Mouse (Mus musculus) layer of hippocampus, adult 2 months (tissue): Measurements from ENCODE around the gene Vars. TPM values are rescaled to one million over a fixed set of nuclear protein-coding genes. Genes with fewer than 3 reads are reported as not detected.
A peak's percentile ranks its signal among the peaks of the same experiment; 100 is the strongest.

Experiments
- DNase-seq, 2 experiments: peaks; one replicate each; pipeline ENCODE4 v3.0.0; 2022; ENCODE audit warnings: low spot score in 2 of 2
- H3K27ac ChIP-seq: fragments of 200-600 bp; 2 replicates; pipeline ENCODE4 v1.8.1; 2022
- H3K4me3 ChIP-seq: fragments of 200-600 bp; 2 replicates; pipeline ENCODE4 v1.8.1; 2022; ENCODE audit warnings: mild to moderate bottlenecking
- CTCF ChIP-seq: fragments of 200-600 bp; conservative IDR thresholded peaks from 2 replicates; pipeline ENCODE4 v1.8.1; 2022; ENCODE audit warnings: antibody characterized with exemption, mild to moderate bottlenecking, moderate library complexity
- total RNA-seq, 2 experiments: library from RNA; stranded (reverse); gene quantifications; 2 replicates each; pipeline ENCODE4 v1.2.3; 2021

Vars gene
- total RNA-seq, 2 experiments from 2014 or later = 48.2 to 55.1 TPM

- H3K4me3 ChIP-seq = no peak overlapping the region
- no peak overlapping the region for H3K27ac ChIP-seq
- DNase-seq = no peak
- no peak for TF ChIP-seq CTCF
Measured at GRCm38 (mm10) chr17:35055691-35056495, 55.1 kb downstream of the Vars start.

GRCm38 (mm10) chr17:35057090-35057489 lies 56.3 kb downstream of the Vars start:
- Histone ChIP-seq H3K27ac (no peak overlapping the region), H3K4me3 (no peak overlapping the region)
- TF ChIP-seq CTCF = no peak
- DNase-seq = no peak

- Histone ChIP-seq H3K27ac (no peak overlapping the region), H3K4me3 (no peak overlapping the region)
- TF ChIP-seq CTCF = no peak
- no peak for DNase-seq
Measured at GRCm38 (mm10) chr17:35058316-35058715, 57.5 kb downstream of the Vars start.

- peak within 1 kb of the TSS; percentile 69 for H3K27ac ChIP-seq
- peak; percentile 83 for TF ChIP-seq CTCF
- DNase-seq = peak; percentile 62 to 73
- H3K4me3 ChIP-seq = peak within 1 kb of the TSS; percentile 62
Measured at GRCm38 (mm10) chr17:35058911-35059892, 58.4 kb downstream of the Vars start, which contains the start of gene Ddah2. Ddah2 (plus strand) TSS chr17:35059035.

GRCm38 (mm10) chr17:35060071-35060470 lies 59.3 kb downstream of the Vars start:
- H3K27ac ChIP-seq = no peak overlapping the region
- DNase-seq = no peak
- peak overlapping the region; percentile 62 for H3K4me3 ChIP-seq
- no peak for TF ChIP-seq CTCF

GRCm38 (mm10) chr17:35060737-35061297 lies 60.0 kb downstream of the Vars start:
- Histone ChIP-seq H3K27ac (no peak overlapping the region), H3K4me3 (no peak overlapping the region)
- DNase-seq = no peak
- no peak for TF ChIP-seq CTCF

GRCm38 (mm10) chr17:35061299-35061698 lies 60.5 kb downstream of the Vars start:
- H3K27ac ChIP-seq = no peak overlapping the region
- no peak for TF ChIP-seq CTCF
- no peak for DNase-seq
- H3K4me3 ChIP-seq = no peak overlapping the region

- Histone ChIP-seq H3K27ac (no peak overlapping the region), H3K4me3 (no peak overlapping the region)
- no peak for DNase-seq
- TF ChIP-seq CTCF = no peak
Measured at GRCm38 (mm10) chr17:35063466-35063865, 62.7 kb downstream of the Vars start.

GRCm38 (mm10) chr17:35064378-35064877 lies 63.6 kb downstream of the Vars start:
- no peak overlapping the region for H3K27ac ChIP-seq
- no peak overlapping the region for H3K4me3 ChIP-seq
- DNase-seq = no peak
- TF ChIP-seq CTCF = no peak

GRCm38 (mm10) chr17:35064951-35065947 lies 64.5 kb downstream of the Vars start, which contains the start of gene Ly6g6c:
Ly6g6c (plus strand) TSS chr17:35065388.
- Histone ChIP-seq H3K27ac (no peak within 1 kb of the TSS), H3K4me3 (no peak within 1 kb of the TSS; the same call in 1 of the 2 replicates)
- TF ChIP-seq CTCF = no peak
- no peak for DNase-seq

Other genes with a start within 250 kb of the Vars start
- gene Cyp21a1, start 196.4 kb upstream of the Vars start, total RNA-seq = under 1 TPM in 1 of 2 experiments, not detected in 1; 0.42 TPM
- 10 to 100 TPM; 55.5 to 61.3 TPM for gene Stk19, start 164.0 kb upstream of the Vars start, total RNA-seq
- 10 to 100 TPM; 39.7 to 42.3 TPM for gene Dxo, start 164.0 kb upstream of the Vars start, total RNA-seq
- gene Skiv2l, start 150.8 kb upstream of the Vars start, total RNA-seq = 10 to 100 TPM; 75.1 to 78.3 TPM
- gene Nelfe, start 150.6 kb upstream of the Vars start, total RNA-seq = 10 to 100 TPM; 34.9 to 38.1 TPM
- not detected for gene Cfb, start 138.5 kb upstream of the Vars start, total RNA-seq
- gene Zbtb12, start 121.5 kb upstream of the Vars start, total RNA-seq = 1 to 10 TPM; 7.5 to 9.0 TPM
- gene Gm20547, start 118.9 kb upstream of the Vars start, total RNA-seq = not detected
- gene C2, start 102.7 kb upstream of the Vars start, total RNA-seq = 1 to 10 TPM; 1.1 to 1.8 TPM
- gene Ehmt2, start 102.5 kb upstream of the Vars start, total RNA-seq = 100 to 1,000 TPM; 181 to 190 TPM
- gene Slc44a4, start 86.5 kb upstream of the Vars start, total RNA-seq = under 1 TPM in 1 of 2 experiments, not detected in 1; 0.29 TPM
- 10 to 100 TPM; 39.4 to 43.1 TPM for gene Neu1, start 69.7 kb upstream of the Vars start, total RNA-seq
- 10 to 100 TPM; 21.4 to 24.7 TPM for gene Hspa1b, start 41.7 kb upstream of the Vars start, total RNA-seq
- gene Gm20481, start 31.1 kb upstream of the Vars start, total RNA-seq = not detected
- gene Hspa1a, start 28.8 kb upstream of the Vars start, total RNA-seq = 10 to 100 TPM; 16.9 to 18.1 TPM
- gene Hspa1l, start 28.3 kb upstream of the Vars start, total RNA-seq = under 1 TPM; 0.44 to 0.49 TPM
- gene Lsm2, start 19.1 kb upstream of the Vars start, total RNA-seq = 10 to 100 TPM; 15.9 to 21.8 TPM
- under 1 TPM; 0.20 to 0.26 TPM for gene Vwa7, start 15.6 kb downstream of the Vars start, total RNA-seq
- under 1 TPM in 1 of 2 experiments, not detected in 1; 0.67 TPM for gene Sapcd1, start 27.0 kb downstream of the Vars start, total RNA-seq
- gene Msh5, start 45.8 kb downstream of the Vars start, total RNA-seq = 1 to 10 TPM in 1 of 2 experiments, under 1 TPM in 1; 0.26 to 1.1 TPM
- gene Clic1, start 49.0 kb downstream of the Vars start, total RNA-seq = 1 to 10 TPM; 9.2 to 9.6 TPM
- 10 to 100 TPM; 13.7 to 15.8 TPM for gene Ddah2, start 58.0 kb downstream of the Vars start, total RNA-seq
- not detected for gene Ly6g6c, start 64.4 kb downstream of the Vars start, total RNA-seq
- gene Mpig6b, start 65.2 kb downstream of the Vars start, total RNA-seq = not detected
- gene Ly6g6e, start 75.9 kb downstream of the Vars start, total RNA-seq = 1 to 10 TPM; 2.5 to 3.5 TPM
- gene Ly6g6d, start 77.1 kb downstream of the Vars start, total RNA-seq = 1 to 10 TPM; 1.1 TPM
- gene Ly6g6f, start 84.6 kb downstream of the Vars start, total RNA-seq = under 1 TPM in 1 of 2 experiments, not detected in 1; 0.52 TPM
- gene Abhd16a, start 88.3 kb downstream of the Vars start, total RNA-seq = 100 to 1,000 TPM; 110 to 113 TPM
- gene Ly6g5c, start 107.3 kb downstream of the Vars start, total RNA-seq = not detected
- under 1 TPM in 1 of 2 experiments, not detected in 1; 0.54 TPM for gene Ly6g5b, start 114.4 kb downstream of the Vars start, total RNA-seq
- 10 to 100 TPM; 15.0 to 15.9 TPM for gene Gpank1, start 120.5 kb downstream of the Vars start, total RNA-seq
- gene Csnk2b, start 121.1 kb downstream of the Vars start, total RNA-seq = 100 to 1,000 TPM; 170 to 178 TPM
- gene D17H6S53E, start 125.4 kb downstream of the Vars start, total RNA-seq = 10 to 100 TPM; 25.2 to 29.3 TPM
- gene Apom, start 131.1 kb downstream of the Vars start, total RNA-seq = under 1 TPM; 0.37 to 0.49 TPM
- gene Bag6, start 134.2 kb downstream of the Vars start, total RNA-seq = 100 to 1,000 TPM; 320 to 334 TPM
- gene Prrc2a, start 163.9 kb downstream of the Vars start, total RNA-seq = 100 to 1,000 TPM; 339 to 370 TPM
- 10 to 100 TPM; 11.1 to 11.8 TPM for gene Aif1, start 175.1 kb downstream of the Vars start, total RNA-seq
- 1 to 10 TPM; 6.2 to 8.6 TPM for gene Lst1, start 187.5 kb downstream of the Vars start, total RNA-seq
- under 1 TPM; 0.76 to 0.77 TPM for gene Ltb, start 193.5 kb downstream of the Vars start, total RNA-seq
- not detected for gene Tnf, start 201.0 kb downstream of the Vars start, total RNA-seq
- gene Lta, start 204.4 kb downstream of the Vars start, total RNA-seq = under 1 TPM; 0.54 to 0.59 TPM
- gene Gm16181, start 219.8 kb downstream of the Vars start, total RNA-seq = not detected
- gene Atp6v1g2, start 232.7 kb downstream of the Vars start, total RNA-seq = 100 to 1,000 TPM; 615 to 646 TPM
- 10 to 100 TPM; 13.3 to 15.1 TPM for gene Nfkbil1, start 234.8 kb downstream of the Vars start, total RNA-seq
- 100 to 1,000 TPM; 230 to 239 TPM for gene Ddx39b, start 240.8 kb downstream of the Vars start, total RNA-seq